ENCODE assay signal across 19 mouse cellular contexts in the genomic region with DNA sequence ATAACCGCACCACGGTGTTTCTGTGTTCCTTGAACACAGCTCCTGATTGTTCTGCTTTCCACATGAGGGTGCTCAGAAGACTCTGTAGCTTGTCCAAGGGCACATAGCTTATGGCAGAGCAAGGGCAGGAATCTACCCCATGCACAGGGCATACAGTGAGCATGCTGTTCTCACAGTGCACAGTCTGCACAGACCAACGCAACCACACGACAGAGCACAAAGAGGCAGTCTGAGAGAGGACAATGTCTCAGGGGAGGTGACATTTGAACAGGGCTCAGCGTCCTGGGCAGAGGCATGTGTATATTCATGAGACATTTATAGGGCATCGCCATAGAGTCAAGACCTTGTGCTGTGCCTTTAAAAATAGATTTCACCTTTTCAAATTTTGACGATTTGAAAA.
"Had no signal": no experiment of that assay in that cellular context is flagged by ENCODE, and none has a peak within 500 bp of the region (broad histone marks: within the 10 kb centered on the region; RNA-seq: fewer than 3 reads in every experiment).

No protein-coding gene starts in this region.

- H3K27me3 ChIP-seq: limb, embryonic 13.5 days; liver, embryonic 12.5 days; liver, embryonic 15.5 days; lung, embryonic 15.5 days; megakaryocyte, embryonic 14.5 days; neural tube, embryonic 13.5 days had no signal

- H3K36me3 ChIP-seq: limb, embryonic 10.5 days; limb, embryonic 13.5 days; liver, embryonic 12.5 days; liver, embryonic 15.5 days; lung, embryonic 15.5 days; neural tube, embryonic 13.5 days had no signal

- ATAC-seq: intestine, postnatal 0 days; liver, embryonic 12.5 days had no signal

- H3K9ac ChIP-seq: limb, embryonic 13.5 days; liver, embryonic 12.5 days; liver, embryonic 15.5 days; lung, embryonic 15.5 days; neural tube, embryonic 13.5 days had no signal

- H3K4me3 ChIP-seq: layer of hippocampus, adult 2 months; limb, embryonic 10.5 days; limb, embryonic 13.5 days; liver, embryonic 12.5 days; liver, embryonic 15.5 days; lung, embryonic 15.5 days; megakaryocyte, embryonic 14.5 days; neural tube, embryonic 13.5 days had no signal

- DNase-seq: kidney, adult 2 months; kidney, postnatal 25 days; layer of hippocampus, adult 9-11 months; liver; lung, adult 18-20 months; lung, postnatal 10 days; lung, postnatal 36 days; thymus, adult 18-20 months; thymus, postnatal 36 days had no signal

- H3K4me1 ChIP-seq: limb, embryonic 13.5 days; liver, embryonic 12.5 days; liver, embryonic 15.5 days; megakaryocyte, embryonic 14.5 days had no signal

- H3K9me3 ChIP-seq: limb, embryonic 10.5 days; limb, embryonic 13.5 days; liver, embryonic 12.5 days; liver, embryonic 15.5 days; lung, embryonic 15.5 days; megakaryocyte, embryonic 14.5 days; neural tube, embryonic 13.5 days had no signal

- H3K4me2 ChIP-seq: limb, embryonic 13.5 days; liver, embryonic 12.5 days; liver, embryonic 15.5 days; lung, embryonic 15.5 days; neural tube, embryonic 13.5 days had no signal

- H3K27ac ChIP-seq: kidney, postnatal 0 days; layer of hippocampus, adult 2 months; limb, embryonic 10.5 days; limb, embryonic 13.5 days; liver, embryonic 12.5 days; liver, embryonic 15.5 days; lung, embryonic 15.5 days; neural tube, embryonic 13.5 days had no signal
